Mouse (Mus musculus) heart, embryonic 15.5 days (tissue): ENCODE measurements around the gene Tsfm. TPM values are rescaled to one million over a fixed set of nuclear protein-coding genes. Genes with fewer than 3 reads are reported as not detected.
"Not testable (repeated sequence)": the region's sequence is repeated elsewhere in the genome, so short reads cannot be mapped to it uniquely, and the experiment has no call there.

Experiments used
- ATAC-seq: fragments of 200-750 bp; cut with Nextera tagmentation; replicated peaks from 2 replicates; pipeline ENCODE4 v1.8.0; 2017; ENCODE audit warnings: low read depth, moderate TSS enrichment; ENCODE audit not compliant: insufficient number of reproducible peaks, insufficient read depth, low FRiP score
- H3K27ac ChIP-seq: fragments of 300-500 bp; sonication (generic); 2 replicates; pipeline ENCODE4 v1.5.1; 2015; ENCODE audit warnings: mild to moderate bottlenecking, inconsistent platforms
- H3K27me3 ChIP-seq: fragments of 300-500 bp; sonication (generic); 2 replicates; pipeline ENCODE4 v1.6.1; 2015; ENCODE audit warnings: inconsistent platforms
- H3K36me3 ChIP-seq: fragments of 300-500 bp; sonication (generic); 2 replicates; pipeline ENCODE4 v1.6.1; 2015; ENCODE audit warnings: mild to moderate bottlenecking, inconsistent platforms
- H3K4me1 ChIP-seq: fragments of 300-500 bp; sonication (generic); replicated peaks from 2 replicates; pipeline ENCODE4 v1.6.1; 2015; ENCODE audit warnings: inconsistent platforms
- H3K4me2 ChIP-seq: fragments of 300-500 bp; sonication (generic); 2 replicates; pipeline ENCODE4 v1.6.1; 2015; ENCODE audit warnings: inconsistent platforms, mild to moderate bottlenecking, moderate library complexity
- H3K4me3 ChIP-seq: fragments of 300-500 bp; sonication (generic); 2 replicates; pipeline ENCODE4 v1.5.1; 2015; ENCODE audit warnings: mild to moderate bottlenecking, inconsistent platforms
- H3K9ac ChIP-seq: fragments of 300-500 bp; sonication (generic); 2 replicates; pipeline ENCODE4 v1.6.1; 2015; ENCODE audit warnings: mild to moderate bottlenecking, inconsistent platforms
- H3K9me3 ChIP-seq: fragments of 300-500 bp; sonication (generic); replicated peaks from 2 replicates; pipeline ENCODE4 v1.6.1; 2016; ENCODE audit warnings: inconsistent platforms
- WGBS: fragments of 180-500 bp; shearing (Covaris S2); methylation state at CpG from one replicate; pipeline ENCODE4 v1.1.7; 2015; ENCODE audit warnings: mixed read lengths; 5-methylcytosine and 5-hydroxymethylcytosine counted together
- polyA plus RNA-seq: library from polyadenylated mRNA; unstranded; fragments of >200 nt; fragmentation: Nextera tagmentation; extraction: Ambion mirVana; gene quantifications from 2 replicates; pipeline ENCODE4 v1.2.1, GENCODE M21; 2015

Tsfm gene
- polyA plus RNA-seq, result 81.9 and 86.0 TPM in 2 replicates

DNA sequence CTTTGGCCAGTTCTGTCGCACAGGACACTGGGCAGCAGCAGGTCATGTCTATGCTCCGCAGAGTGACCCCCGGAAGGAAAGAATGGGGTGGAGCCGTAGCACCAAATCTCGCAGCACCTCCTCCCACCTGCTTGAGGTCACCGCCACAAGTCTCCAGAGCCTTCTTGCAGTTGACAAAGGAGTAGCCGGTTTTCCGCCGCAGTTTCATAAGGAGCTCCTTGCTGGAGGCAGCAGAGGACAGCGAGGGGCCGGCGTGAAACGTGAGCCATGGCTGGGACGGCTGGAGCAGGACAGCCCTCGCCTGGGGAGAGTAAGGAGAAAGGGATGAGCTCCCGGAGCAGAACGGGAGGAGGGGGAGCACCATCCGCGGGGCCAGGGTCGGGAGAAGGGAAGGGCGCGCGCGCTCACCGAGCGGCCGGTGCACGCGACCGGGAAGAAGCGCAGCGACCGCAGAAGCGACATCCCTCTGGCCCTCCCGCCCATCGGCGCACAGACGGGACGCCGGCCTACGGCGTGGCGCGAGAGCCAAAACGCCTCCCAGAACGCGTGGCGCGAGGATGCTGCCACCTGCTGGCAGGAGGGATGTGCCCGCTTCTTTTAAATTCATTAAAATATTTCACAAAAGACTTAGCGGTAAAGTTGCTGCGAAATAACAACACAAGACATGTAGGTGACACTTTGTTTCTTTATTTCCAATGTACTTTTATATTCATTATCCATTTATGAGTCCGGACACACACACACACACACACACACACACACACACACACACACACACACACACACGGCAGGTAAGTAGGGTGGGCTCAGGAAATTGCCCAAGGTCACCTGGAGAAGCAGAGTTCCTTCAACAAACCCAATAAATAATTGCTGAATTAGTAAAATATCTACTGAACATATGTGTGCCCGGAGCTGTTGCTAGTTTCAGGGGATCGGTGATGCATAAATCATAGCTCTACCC, at the start of gene Tsfm:
Gene Tsfm (minus strand): TSS at position 505 of the 961 bp plus-strand sequence.
- Histone ChIP-seq H3K4me2 (peak within 1 kb of the TSS; percentile 90), H3K36me3 (peaks cover 38% of the 10 kb centered on the region), H3K9ac (peak within 1 kb of the TSS; percentile 89), H3K27ac (peak within 1 kb of the TSS; percentile 72), H3K4me1 (peaks cover 8% of the 10 kb centered on the region), H3K4me3 (peak within 1 kb of the TSS; percentile 91), H3K9me3 (no peaks in the 10 kb centered on the region), H3K27me3 (no peaks in the 10 kb centered on the region)
- WGBS, result 6% methylated on average over 56 of the region's 56 CpGs
- ATAC-seq, result peak; percentile 82

DNA sequence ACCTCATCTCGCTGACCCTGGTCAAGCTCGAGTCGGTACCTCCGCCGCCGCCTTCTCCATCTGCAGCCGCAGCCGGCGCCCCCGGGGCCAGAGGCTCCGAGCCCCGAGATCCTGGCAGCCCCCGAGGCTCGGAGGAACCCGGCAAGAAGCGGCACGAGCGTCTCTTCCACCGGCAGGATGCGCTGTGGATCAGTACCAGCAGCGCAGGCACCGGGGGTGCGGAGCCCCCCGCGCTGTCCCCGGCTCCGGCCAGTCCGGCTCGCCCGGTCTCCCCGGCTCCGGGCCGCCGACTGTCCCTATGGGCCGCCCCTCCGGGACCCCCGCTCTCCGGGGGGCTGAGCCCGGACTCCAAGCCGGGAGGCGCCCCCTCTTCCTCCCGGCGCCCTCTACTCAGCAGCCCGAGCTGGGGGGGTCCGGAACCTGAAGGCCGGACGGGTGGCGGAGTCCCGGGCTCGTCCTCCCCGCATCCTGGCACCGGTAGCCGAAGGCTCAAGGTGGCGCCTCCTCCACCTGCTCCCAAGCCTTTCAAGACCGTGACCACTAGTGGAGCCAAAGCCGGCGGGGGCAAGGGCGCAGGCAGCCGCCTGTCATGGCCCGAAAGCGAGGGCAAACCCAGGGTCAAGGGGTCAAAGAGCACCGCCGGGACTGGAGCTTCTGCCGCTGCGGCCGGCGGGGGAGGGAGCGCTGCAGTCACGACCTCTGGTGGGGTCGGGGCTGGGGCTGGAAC, 49.2 kb upstream of the Tsfm start:
- WGBS, result 8% methylated on average over 70 of the region's 70 CpGs
- H3K4me1 ChIP-seq, result peaks cover 38% of the 10 kb centered on the region

GRCm38 (mm10) chr10:127078677-127079575, 48.3 kb upstream of the Tsfm start:
- Histone ChIP-seq H3K27me3 (peaks cover 90% of the 10 kb centered on the region), H3K4me2 (peak overlapping the region; percentile 74), H3K4me3 (peak overlapping the region; percentile 48), H3K4me1 (peaks cover 38% of the 10 kb centered on the region), H3K9ac (peak overlapping the region; percentile 31), H3K27ac (no peak overlapping the region), H3K36me3 (no peaks in the 10 kb centered on the region), H3K9me3 (no peaks in the 10 kb centered on the region)
- 3% methylated on average over 49 of the region's 49 CpGs for WGBS
- ATAC-seq, result 0 out of 2 replicates have a peak, but pooled peaks have one; percentile 11

More for the DNA sequence above, 49.2 kb upstream of the Tsfm start:
- Histone ChIP-seq H3K9ac (peak overlapping the region; percentile 31), H3K4me3 (peak overlapping the region; percentile 48), H3K36me3 (no peaks in the 10 kb centered on the region), H3K27me3 (peaks cover 95% of the 10 kb centered on the region), H3K27ac (no peak overlapping the region), H3K4me2 (peak overlapping the region; percentile 74), H3K9me3 (no peaks in the 10 kb centered on the region)
- ATAC-seq, result no peak

- Histone ChIP-seq H3K27ac (no peak overlapping the region), H3K9me3 (no peaks in the 10 kb centered on the region), H3K4me2 (peak overlapping the region; percentile 74), H3K4me3 (peak overlapping the region; percentile 48), H3K36me3 (no peaks in the 10 kb centered on the region), H3K4me1 (peaks cover 38% of the 10 kb centered on the region), H3K9ac (no peak overlapping the region), H3K27me3 (peaks cover 82% of the 10 kb centered on the region)
- no peak for ATAC-seq
- 8% methylated on average over 10 of the region's 12 CpGs for WGBS
Observed at GRCm38 (mm10) chr10:127078001-127078676, 47.5 kb upstream of the Tsfm start.

- Histone ChIP-seq H3K27me3 (peaks cover 76% of the 10 kb centered on the region), H3K4me3 (no peak overlapping the region), H3K9ac (no peak overlapping the region), H3K27ac (no peak overlapping the region), H3K36me3 (no peaks in the 10 kb centered on the region), H3K4me2 (no peak overlapping the region), H3K4me1 (peaks cover 38% of the 10 kb centered on the region), H3K9me3 (no peaks in the 10 kb centered on the region)
- no peak for ATAC-seq
- 11% methylated on average over 10 of the region's 10 CpGs for WGBS
Observed at GRCm38 (mm10) chr10:127077515-127077914, 46.9 kb upstream of the Tsfm start.

GRCm38 (mm10) chr10:127076082-127076481, 45.4 kb upstream of the Tsfm start:
- no peaks in the 10 kb centered on the region for H3K9me3 ChIP-seq
- H3K4me3 ChIP-seq, result no peak overlapping the region
- H3K9ac ChIP-seq, result no peak overlapping the region
- H3K27me3 ChIP-seq, result peaks cover 62% of the 10 kb centered on the region
- H3K36me3 ChIP-seq, result no peaks in the 10 kb centered on the region
- 34% methylated on average over 4 of the region's 4 CpGs for whole genome bisulfite sequencing
- H3K4me2 ChIP-seq, result no peak overlapping the region; the same call in 1 of the 2 replicates
- peaks cover 35% of the 10 kb centered on the region for H3K4me1 ChIP-seq
- ATAC-seq, result no peak
- no peak overlapping the region for H3K27ac ChIP-seq

GRCm38 (mm10) chr10:127075651-127076050, 45.0 kb upstream of the Tsfm start:
- Histone ChIP-seq H3K27me3 (peaks cover 57% of the 10 kb centered on the region), H3K9ac (no peak overlapping the region), H3K4me3 (peak overlapping the region; percentile 12; the same call in 1 of the 2 replicates), H3K4me1 (peaks cover 34% of the 10 kb centered on the region), H3K27ac (no peak overlapping the region), H3K36me3 (no peaks in the 10 kb centered on the region), H3K4me2 (no peak overlapping the region; the same call in 1 of the 2 replicates), H3K9me3 (no peaks in the 10 kb centered on the region)
- no peak for ATAC-seq
- WGBS, result 56% methylated on average over 8 of the region's 8 CpGs

DNA sequence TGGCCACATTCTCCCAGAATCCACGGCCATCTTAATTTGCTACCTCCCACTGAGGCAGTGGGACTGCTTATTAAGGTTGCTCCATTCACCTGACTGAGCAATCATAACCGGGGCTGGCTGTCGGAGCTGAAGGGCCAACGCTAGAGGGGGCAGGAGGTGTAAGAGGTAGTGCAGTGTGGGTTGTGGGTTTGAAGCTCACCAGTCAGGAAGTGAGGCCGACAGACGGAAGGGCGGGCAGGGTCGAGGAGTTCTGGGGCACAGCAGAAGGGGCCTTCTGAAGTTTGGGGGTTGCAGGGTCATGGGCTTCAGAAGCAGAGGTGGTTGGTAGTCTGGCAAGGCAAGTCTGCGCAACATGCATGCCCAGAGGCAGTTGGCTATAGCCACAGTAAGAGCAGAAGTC, 44.4 kb upstream of the Tsfm start, which contains the start of gene Agap2:
Gene Agap2 (plus strand): TSS at position 205 of the 400 bp plus-strand sequence.
- Histone ChIP-seq H3K27me3 (peaks cover 52% of the 10 kb centered on the region), H3K4me1 (peaks cover 29% of the 10 kb centered on the region), H3K27ac (no peak within 1 kb of the TSS), H3K4me2 (no peak within 1 kb of the TSS; the same call in 1 of the 2 replicates), H3K9me3 (no peaks in the 10 kb centered on the region), H3K36me3 (no peaks in the 10 kb centered on the region), H3K9ac (no peak within 1 kb of the TSS), H3K4me3 (peak within 1 kb of the TSS; percentile 12; the same call in 1 of the 2 replicates)
- 47% methylated on average over 9 of the region's 9 CpGs for WGBS
- ATAC-seq, result no peak

DNA sequence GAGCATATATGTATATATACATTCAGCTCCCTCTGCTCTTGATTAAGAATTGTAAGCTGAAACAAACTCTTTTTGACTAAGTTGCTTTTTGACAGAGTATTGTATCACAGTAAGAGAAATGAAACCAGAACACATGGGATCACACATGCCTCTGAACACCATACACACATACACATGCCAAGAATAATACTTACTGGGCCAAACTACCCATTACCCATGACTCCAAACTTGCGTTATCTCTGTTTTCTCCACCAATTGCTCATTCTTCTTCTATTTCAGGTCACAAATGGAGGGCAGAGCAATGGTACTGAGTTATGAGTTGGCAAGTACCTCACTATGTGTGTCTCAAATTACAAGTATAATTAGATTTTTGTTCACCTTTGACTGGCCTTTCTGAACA, 43.3 kb upstream of the Tsfm start:
- Histone ChIP-seq H3K9me3 (no peaks in the 10 kb centered on the region), H3K36me3 (no peaks in the 10 kb centered on the region), H3K9ac (no peak overlapping the region), H3K27ac (no peak overlapping the region), H3K4me3 (no peak overlapping the region), H3K4me1 (peaks cover 24% of the 10 kb centered on the region), H3K4me2 (no peak overlapping the region), H3K27me3 (peaks cover 41% of the 10 kb centered on the region)
- 74% methylated on average over 1 of the region's 1 CpGs for WGBS
- no peak for ATAC-seq

- not testable (repeated sequence) for ATAC-seq, H3K27ac ChIP-seq, H3K4me2 ChIP-seq, H3K4me3 ChIP-seq, H3K9me3 ChIP-seq, H3K36me3 ChIP-seq, H3K9ac ChIP-seq
- Histone ChIP-seq H3K4me1 (peaks cover 23% of the 10 kb centered on the region), H3K27me3 (peaks cover 31% of the 10 kb centered on the region)
- 72% methylated on average over 2 of the region's 2 CpGs for WGBS
Observed at GRCm38 (mm10) chr10:127072969-127073368, 42.3 kb upstream of the Tsfm start.
